Mouse (Mus musculus) ES-Bruce4 (cell line): ENCODE results near the gene Tcl1b5.
"Not testable (repeated sequence)": the region's sequence is repeated elsewhere in the genome, so short reads cannot be mapped to it uniquely, and the experiment has no call there.

Experiments used
- CTCF ChIP-seq: IDR thresholded peaks from one replicate; pipeline ENCODE4 v1.8.1; 2011; ENCODE audit warnings: low read depth, low read length
- EP300 ChIP-seq: IDR thresholded peaks from 2 replicates; pipeline ENCODE4 v1.6.1; 2011; ENCODE audit warnings: low read depth, low read length; ENCODE audit not compliant: insufficient read depth
- POLR2A ChIP-seq: IDR thresholded peaks from one replicate; pipeline ENCODE4 v1.8.1; 2011; ENCODE audit warnings: low read length; ENCODE audit not compliant: insufficient read depth

GRCm38 (mm10) chr12:105201657-105202056 is 25.5 kb downstream of the Tcl1b5 start, which contains the start of gene Tcl1b4:
- not testable (repeated sequence) for TF ChIP-seq CTCF, POLR2A, EP300
